Mouse (Mus musculus): ENCODE results near the gene Lysmd2. TPM values are rescaled to one million over a fixed set of nuclear protein-coding genes. Genes with fewer than 3 reads are reported as not detected.

The Lysmd2 gene
- total and polyA plus RNA-seq, 3 experiments, result not detected

DNA sequence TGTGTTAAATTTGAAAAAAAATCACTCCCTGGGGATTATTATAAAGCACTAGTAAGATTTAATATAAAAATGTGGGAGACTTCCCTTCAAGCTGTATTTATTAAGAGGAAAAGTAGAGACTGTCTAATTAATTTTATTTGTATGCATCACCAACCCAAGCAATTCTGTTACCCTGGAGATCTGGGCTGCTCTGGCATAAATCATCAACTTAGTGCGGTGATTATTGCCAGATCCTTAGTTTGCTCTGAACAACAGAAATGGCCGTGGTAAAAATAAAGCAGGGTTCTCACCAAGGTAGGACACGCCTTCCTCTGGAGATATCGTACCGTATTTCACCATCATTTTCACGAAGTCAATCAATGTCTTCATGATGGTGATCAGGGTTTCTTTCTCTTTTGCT lies 39.8 kb downstream of the Lysmd2 start:
- no peaks in the 10 kb centered on the region for H3K79me2 ChIP-seq (ENCODE audit: control insufficient read depth, insufficient read depth, low read length, poor library complexity)
- TF ChIP-seq NELFE (IDR thresholded peaks at IDR 0.05; ENCODE audit: low read depth, low read length), result no peak
- no peak for TF ChIP-seq BHLHE40 (IDR thresholded peaks at IDR 0.05; ENCODE audit: borderline replicate concordance, low read depth, low read length)
- TF ChIP-seq SIN3A (IDR thresholded peaks at IDR 0.05; ENCODE audit: low read length), result no peak
- TF ChIP-seq POLR2AphosphoS2 (IDR thresholded peaks at IDR 0.05; ENCODE audit: low read length), result no peak
- no peak for TF ChIP-seq MAFK (IDR thresholded peaks at IDR 0.05; ENCODE audit: borderline replicate concordance, low read depth, low read length)
- TF ChIP-seq POLR2A (IDR thresholded peaks at IDR 0.05; ENCODE audit: control insufficient read depth in 1 of 2, insufficient read depth in 1 of 2, low read depth in 1 of 2, low read length in 2 of 2, poor library complexity in 1 of 2), result no peak
- no peak for TF ChIP-seq ELF1 (IDR thresholded peaks at IDR 0.05; ENCODE audit: low read depth, low read length)
- TF ChIP-seq SMC3 (IDR thresholded peaks at IDR 0.05; ENCODE audit: low read depth, low read length), result no peak
- TF ChIP-seq CHD1 (IDR thresholded peaks at IDR 0.05; ENCODE audit: low read depth, low read length), result no peak
- TF ChIP-seq MYC (IDR thresholded peaks at IDR 0.05; ENCODE audit: low read depth, low read length), result no peak
- no peak for TF ChIP-seq MEF2A (IDR thresholded peaks at IDR 0.05; ENCODE audit: extremely low read depth, insufficient replicate concordance, low read depth, low read length, poor library complexity, severe bottlenecking)
- TF ChIP-seq TCF12 (IDR thresholded peaks at IDR 0.05; ENCODE audit: low read depth, low read length), result no peak
- no peak for TF ChIP-seq E2F4 (IDR thresholded peaks at IDR 0.05; ENCODE audit: borderline replicate concordance, low read depth, low read length)
- no peak for TF ChIP-seq MAZ (IDR thresholded peaks at IDR 0.05; ENCODE audit: low read depth, low read length)
- TF ChIP-seq ZKSCAN1 (IDR thresholded peaks at IDR 0.05; ENCODE audit: low read depth, low read length), result no peak
- no peak for TF ChIP-seq CHD2 (IDR thresholded peaks at IDR 0.05; ENCODE audit: low read length)
- DNase-seq (ENCODE audit: low read depth, low spot score), result no peak
- H3K4me1 ChIP-seq (ENCODE audit: control insufficient read depth in 1 of 2, insufficient read depth in 2 of 2, low read length in 2 of 2), result no peaks in the 10 kb centered on the region
- no peaks in the 10 kb centered on the region for H3K9me3 ChIP-seq (replicated peaks; ENCODE audit: insufficient read depth, low read length)
- H3K36me3 ChIP-seq (ENCODE audit: control insufficient read depth in 1 of 2, insufficient read depth in 2 of 2, low read length in 2 of 2), result no peaks in the 10 kb centered on the region
- H3K4me3 ChIP-seq (ENCODE audit: control insufficient read depth in 1 of 2, insufficient read depth in 1 of 2, low read depth in 2 of 2, low read length in 2 of 2), result no peak overlapping the region
- no peak overlapping the region for H3K27ac ChIP-seq (ENCODE audit: control insufficient read depth, low read depth, low read length)
- H3K27me3 ChIP-seq (ENCODE audit: control insufficient read depth in 1 of 2, insufficient read depth in 2 of 2, low read length in 2 of 2), result no peaks in the 10 kb centered on the region
- no peak overlapping the region for H3K9ac ChIP-seq (ENCODE audit: control insufficient read depth, low read depth, low read length, poor library complexity, severe bottlenecking)

DNA sequence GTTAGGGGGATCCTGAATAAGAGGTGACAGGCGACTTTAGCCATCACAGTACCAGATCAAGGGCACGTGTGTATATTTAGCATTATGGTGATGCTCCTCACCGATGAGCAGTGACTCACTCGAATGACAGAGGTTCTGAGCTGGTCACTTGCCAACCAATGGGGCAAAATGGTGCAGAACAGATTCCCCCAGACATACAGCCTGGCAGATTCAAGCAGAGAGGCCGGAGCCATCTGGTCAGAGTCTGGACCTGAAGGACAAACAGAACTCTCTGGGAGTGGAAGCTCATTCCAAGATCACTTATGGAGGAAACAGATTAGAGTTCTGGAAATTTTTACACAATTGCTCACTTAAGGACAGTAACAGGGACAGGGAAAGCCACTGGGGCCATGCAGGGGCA lies 41.1 kb downstream of the Lysmd2 start:
- Histone ChIP-seq H3K4me1 (ENCODE audit: control insufficient read depth in 1 of 2, insufficient read depth in 2 of 2, low read length in 2 of 2) (no peaks in the 10 kb centered on the region), H3K9ac (ENCODE audit: control insufficient read depth, low read depth, low read length, poor library complexity, severe bottlenecking) (no peak overlapping the region), H3K9me3 (replicated peaks; ENCODE audit: insufficient read depth, low read length) (no peaks in the 10 kb centered on the region), H3K4me3 (ENCODE audit: control insufficient read depth in 1 of 2, insufficient read depth in 1 of 2, low read depth in 2 of 2, low read length in 2 of 2) (no peak overlapping the region), H3K79me2 (ENCODE audit: control insufficient read depth, insufficient read depth, low read length, poor library complexity) (no peaks in the 10 kb centered on the region), H3K27ac (ENCODE audit: control insufficient read depth, low read depth, low read length) (no peak overlapping the region), H3K27me3 (ENCODE audit: control insufficient read depth in 1 of 2, insufficient read depth in 2 of 2, low read length in 2 of 2) (no peaks in the 10 kb centered on the region), H3K36me3 (ENCODE audit: control insufficient read depth in 1 of 2, insufficient read depth in 2 of 2, low read length in 2 of 2) (no peaks in the 10 kb centered on the region)
- no peak for DNase-seq (ENCODE audit: low read depth, low spot score)
- TF ChIP-seq USF2 (IDR thresholded peaks at IDR 0.05; ENCODE audit: borderline replicate concordance in 1 of 2, insufficient read depth in 1 of 2, low read depth in 1 of 2, low read length in 2 of 2) (no peak), BHLHE40 (IDR thresholded peaks at IDR 0.05; ENCODE audit: borderline replicate concordance, low read depth, low read length) (no peak), TAL1 (IDR thresholded peaks at IDR 0.05; ENCODE audit: low read length) (no peak), POLR2AphosphoS5 (IDR thresholded peaks at IDR 0.05; ENCODE audit: borderline replicate concordance, low read depth, low read length) (no peak), MEF2A (IDR thresholded peaks at IDR 0.05; ENCODE audit: extremely low read depth, insufficient replicate concordance, low read depth, low read length, poor library complexity, severe bottlenecking) (no peak), CHD1 (IDR thresholded peaks at IDR 0.05; ENCODE audit: low read depth, low read length) (no peak), RAD21 (IDR thresholded peaks at IDR 0.05; ENCODE audit: low read depth, low read length) (no peak), HCFC1 (IDR thresholded peaks at IDR 0.05; ENCODE audit: low read depth, low read length) (no peak), NELFE (IDR thresholded peaks at IDR 0.05; ENCODE audit: low read depth, low read length) (no peak)

All from MEL (cell line).